Mouse (Mus musculus) hindbrain, embryonic 14.5 days (tissue): ENCODE results near the gene Mef2a. TPM values are rescaled to one million over a fixed set of nuclear protein-coding genes. Genes with fewer than 3 reads are reported as not detected.

Source experiments
- ATAC-seq: fragments of 200-750 bp; cut with Nextera tagmentation; 2 replicates; pipeline ENCODE4 v1.8.0; 2017; ENCODE audit warnings: moderate number of reproducible peaks, mild to moderate bottlenecking, moderate TSS enrichment, moderate library complexity; ENCODE audit not compliant: low FRiP score
- DNase-seq: peaks from one replicate; pipeline ENCODE4 v3.0.0-alpha.2; 2015; ENCODE audit warnings: low spot score
- H3K27ac ChIP-seq: fragments of 300-500 bp; sonication (generic); 2 replicates; pipeline ENCODE4 v1.5.1; 2014; ENCODE audit warnings: mild to moderate bottlenecking, moderate library complexity
- H3K27me3 ChIP-seq: fragments of 300-500 bp; sonication (generic); 2 replicates; pipeline ENCODE4 v1.6.1; 2014; ENCODE audit warnings: mild to moderate bottlenecking, low read length, mixed read lengths; ENCODE audit not compliant: control insufficient read depth, insufficient read depth
- H3K36me3 ChIP-seq: fragments of 300-500 bp; sonication (generic); replicated peaks from 2 replicates; pipeline ENCODE4 v1.6.1; 2014; ENCODE audit not compliant: control insufficient read depth, insufficient read depth
- H3K4me1 ChIP-seq: fragments of 300-500 bp; sonication (generic); replicated peaks from 2 replicates; pipeline ENCODE4 v1.6.1; 2014; ENCODE audit warnings: antibody characterized with exemption, low read length, mixed read lengths; ENCODE audit not compliant: control insufficient read depth, insufficient read depth
- H3K4me2 ChIP-seq: fragments of 300-500 bp; sonication (generic); replicated peaks from 2 replicates; pipeline ENCODE4 v1.6.1; 2014; ENCODE audit warnings: mild to moderate bottlenecking, moderate library complexity
- H3K4me3 ChIP-seq: fragments of 300-500 bp; sonication (generic); replicated peaks from 2 replicates; pipeline ENCODE4 v1.5.1; 2014; ENCODE audit warnings: mild to moderate bottlenecking, low read length
- H3K9ac ChIP-seq: fragments of 300-500 bp; sonication (generic); 2 replicates; pipeline ENCODE4 v1.6.1; 2014
- H3K9me3 ChIP-seq: fragments of 300-500 bp; sonication (generic); 2 replicates; pipeline ENCODE4 v1.6.1; 2016; ENCODE audit warnings: low read length; ENCODE audit not compliant: control insufficient read depth
- WGBS: fragments of 180-500 bp; shearing (Covaris S2); extraction: QIAGEN DNeasy Blood & Tissue Kit; methylation state at CpG from one replicate; pipeline ENCODE4 v1.1.7; 2014; 5-methylcytosine and 5-hydroxymethylcytosine counted together
- polyA plus RNA-seq: library from polyadenylated mRNA; unstranded; fragments of >200 nt; fragmentation: Nextera tagmentation; extraction: Ambion mirVana; gene quantifications from 2 replicates; pipeline ENCODE4 v1.2.1, GENCODE M21; 2014

Mef2a gene
- polyA plus RNA-seq, 1 experiment from 2014 or later, result 44.9 TPM

DNA sequence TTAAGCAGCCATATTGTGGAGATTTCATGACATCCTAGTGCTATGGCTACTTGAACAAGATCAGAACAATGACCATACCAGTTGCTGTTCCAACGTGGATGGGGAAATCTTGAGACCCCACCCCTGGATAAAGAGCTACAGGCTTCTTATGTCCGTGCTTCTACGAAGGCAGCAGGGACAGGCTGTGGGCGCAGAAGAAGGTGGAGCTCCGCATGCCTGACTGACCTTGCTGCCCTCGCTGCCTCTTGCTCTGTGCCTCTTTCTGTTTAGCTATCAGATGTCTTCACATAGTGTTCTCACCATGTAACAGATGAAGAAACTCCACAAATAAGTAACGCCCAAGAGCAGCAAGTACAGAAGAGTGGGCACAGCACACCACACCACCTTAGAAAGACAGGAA lies 29.7 kb upstream of the Mef2a start:
- no peaks in the 10 kb centered on the region for H3K36me3 ChIP-seq
- 74% methylated on average over 7 of the region's 7 CpGs for WGBS

DNA sequence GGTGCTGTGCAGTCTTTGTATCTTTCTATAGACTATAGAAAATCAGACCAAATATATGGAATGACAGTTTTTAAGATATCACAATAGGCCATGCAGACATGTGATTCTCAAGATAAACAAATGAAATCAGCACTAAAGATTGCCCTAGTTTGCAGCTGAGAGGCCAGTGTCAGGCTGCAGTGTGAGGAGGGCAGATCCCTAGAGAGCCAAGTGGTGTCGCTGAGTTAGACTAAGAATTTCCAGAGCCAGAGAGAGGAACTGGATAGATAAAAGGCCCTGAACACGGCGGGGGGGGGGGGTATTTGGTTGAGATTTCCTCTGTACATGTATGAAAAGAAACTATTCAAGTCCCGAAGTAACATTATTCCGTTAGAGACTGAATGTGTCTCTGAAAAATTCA lies 28.7 kb upstream of the Mef2a start:
- ATAC-seq (no peak), DNase-seq (no peak)
- WGBS, result 59% methylated on average over 5 of the region's 5 CpGs

More for the DNA sequence above, 29.7 kb upstream of the Mef2a start:
- Histone ChIP-seq H3K4me3 (no peak overlapping the region), H3K27me3 (no peaks in the 10 kb centered on the region), H3K27ac (no peak overlapping the region), H3K4me2 (no peak overlapping the region), H3K9me3 (0 out of 2 replicates have a peak, but pooled peaks cover 3% of the 10 kb centered on the region), H3K9ac (no peak overlapping the region), H3K4me1 (no peaks in the 10 kb centered on the region)
- DNase-seq, result no peak
- no peak for ATAC-seq

DNA sequence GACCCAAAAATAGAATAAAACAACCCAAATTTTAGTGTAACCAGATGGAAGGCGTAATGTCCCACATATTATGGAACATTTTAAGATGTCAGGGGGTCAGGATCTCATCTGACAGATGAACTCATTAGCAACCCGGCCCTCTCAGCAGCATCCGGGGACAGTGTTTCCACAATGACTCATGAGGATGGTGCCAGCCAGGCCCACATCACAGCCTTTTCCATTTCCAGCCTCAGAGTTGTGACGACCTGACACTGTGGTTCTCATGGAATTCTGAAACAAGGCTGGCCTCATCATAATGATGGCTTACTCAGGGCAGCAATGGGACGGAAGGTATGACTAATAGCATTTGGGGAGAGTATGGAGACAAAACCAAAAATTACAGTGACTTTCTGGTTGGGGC lies 18.1 kb upstream of the Mef2a start:
- no peak for DNase-seq
- Histone ChIP-seq H3K4me1 (no peaks in the 10 kb centered on the region), H3K9ac (no peak overlapping the region), H3K4me3 (no peak overlapping the region), H3K9me3 (no peaks in the 10 kb centered on the region), H3K36me3 (no peaks in the 10 kb centered on the region), H3K4me2 (no peak overlapping the region), H3K27ac (no peak overlapping the region), H3K27me3 (no peaks in the 10 kb centered on the region)
- 71% methylated on average over 5 of the region's 5 CpGs for WGBS
- ATAC-seq, result no peak

More for the DNA sequence above, 28.7 kb upstream of the Mef2a start:
- no peaks in the 10 kb centered on the region for H3K27me3 ChIP-seq
- H3K4me1 ChIP-seq, result no peaks in the 10 kb centered on the region
- no peak overlapping the region for H3K4me2 ChIP-seq
- 0 out of 2 replicates have a peak, but pooled peaks cover 3% of the 10 kb centered on the region for H3K9me3 ChIP-seq
- no peaks in the 10 kb centered on the region for H3K36me3 ChIP-seq
- no peak overlapping the region for H3K27ac ChIP-seq
- no peak overlapping the region for H3K4me3 ChIP-seq
- H3K9ac ChIP-seq, result no peak overlapping the region

DNA sequence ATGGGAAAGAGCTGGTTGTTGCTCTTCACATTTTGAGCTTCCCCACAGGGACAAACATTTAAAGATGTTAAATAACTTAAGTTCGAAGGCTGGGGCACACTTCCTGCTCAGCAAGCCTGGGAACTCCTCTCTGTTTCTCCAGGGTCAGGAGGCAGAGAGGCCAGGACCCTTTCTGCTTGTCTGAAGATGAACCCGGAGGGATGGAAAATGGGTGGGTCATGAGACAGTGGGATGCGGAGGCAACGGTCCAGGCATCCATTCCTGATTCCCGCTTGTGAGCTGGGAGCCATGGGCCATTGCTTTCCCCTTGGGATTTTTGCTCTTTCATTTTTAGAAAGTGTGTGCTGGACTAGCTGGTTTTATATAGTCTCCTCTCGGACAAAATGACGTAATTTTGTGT lies 17.4 kb upstream of the Mef2a start:
- DNase-seq (no peak), ATAC-seq (no peak)
- H3K4me3 ChIP-seq, result no peak overlapping the region

DNA sequence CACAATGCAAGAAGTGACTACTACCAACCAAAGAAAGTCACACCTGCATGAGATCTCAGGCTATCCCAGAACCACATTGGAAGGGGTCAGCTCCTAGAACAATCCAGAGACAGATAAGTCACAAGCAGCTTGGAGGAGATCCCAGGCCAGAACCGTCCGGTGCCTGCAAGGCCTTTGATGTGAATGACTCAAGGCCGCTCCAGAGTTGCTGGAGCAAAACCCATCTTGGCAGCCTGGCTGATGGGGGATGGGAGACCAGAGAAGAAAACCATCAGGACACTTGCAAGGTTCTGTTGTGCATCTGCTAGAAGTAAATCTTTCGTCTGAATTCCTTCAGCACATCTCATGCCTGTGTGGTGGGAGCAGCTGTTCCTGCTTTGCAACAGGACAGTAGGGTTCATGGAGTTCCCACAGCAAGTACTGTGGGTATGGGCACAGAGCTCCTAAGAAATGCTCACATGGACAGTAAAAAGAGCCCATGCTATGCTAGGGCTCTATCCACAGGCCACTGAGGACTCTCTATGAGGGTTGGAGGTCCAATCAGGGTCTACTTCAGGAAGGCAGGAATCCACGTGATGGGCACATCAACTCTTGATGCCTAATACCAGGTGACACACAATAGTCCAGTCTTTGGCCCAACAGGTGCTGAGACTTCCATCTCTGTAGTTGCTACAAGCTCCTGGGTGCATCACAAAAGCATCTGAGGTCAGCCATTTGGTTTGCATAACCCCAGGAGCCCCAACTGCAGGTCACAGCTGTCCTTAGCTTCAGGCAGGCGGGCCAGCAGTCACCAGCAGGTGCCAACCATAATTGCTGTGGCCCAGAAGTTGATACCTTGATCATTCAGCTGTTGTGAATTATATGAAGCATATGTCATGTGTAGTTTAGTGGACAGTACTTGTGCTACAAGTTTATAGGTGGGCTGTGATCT lies 12.5 kb upstream of the Mef2a start:
- Histone ChIP-seq H3K27me3 (no peaks in the 10 kb centered on the region), H3K36me3 (no peaks in the 10 kb centered on the region), H3K9me3 (no peaks in the 10 kb centered on the region), H3K4me2 (no peak overlapping the region), H3K9ac (no peak overlapping the region), H3K4me1 (no peaks in the 10 kb centered on the region), H3K4me3 (no peak overlapping the region), H3K27ac (no peak overlapping the region)
- WGBS, result 82% methylated on average over 6 of the region's 6 CpGs
- ATAC-seq (no peak), DNase-seq (no peak)

More for the DNA sequence above, 17.4 kb upstream of the Mef2a start:
- Histone ChIP-seq H3K4me2 (no peak overlapping the region), H3K27me3 (no peaks in the 10 kb centered on the region), H3K27ac (no peak overlapping the region), H3K9ac (no peak overlapping the region), H3K4me1 (no peaks in the 10 kb centered on the region), H3K36me3 (no peaks in the 10 kb centered on the region), H3K9me3 (no peaks in the 10 kb centered on the region)
- 78% methylated on average over 7 of the region's 7 CpGs for WGBS

DNA sequence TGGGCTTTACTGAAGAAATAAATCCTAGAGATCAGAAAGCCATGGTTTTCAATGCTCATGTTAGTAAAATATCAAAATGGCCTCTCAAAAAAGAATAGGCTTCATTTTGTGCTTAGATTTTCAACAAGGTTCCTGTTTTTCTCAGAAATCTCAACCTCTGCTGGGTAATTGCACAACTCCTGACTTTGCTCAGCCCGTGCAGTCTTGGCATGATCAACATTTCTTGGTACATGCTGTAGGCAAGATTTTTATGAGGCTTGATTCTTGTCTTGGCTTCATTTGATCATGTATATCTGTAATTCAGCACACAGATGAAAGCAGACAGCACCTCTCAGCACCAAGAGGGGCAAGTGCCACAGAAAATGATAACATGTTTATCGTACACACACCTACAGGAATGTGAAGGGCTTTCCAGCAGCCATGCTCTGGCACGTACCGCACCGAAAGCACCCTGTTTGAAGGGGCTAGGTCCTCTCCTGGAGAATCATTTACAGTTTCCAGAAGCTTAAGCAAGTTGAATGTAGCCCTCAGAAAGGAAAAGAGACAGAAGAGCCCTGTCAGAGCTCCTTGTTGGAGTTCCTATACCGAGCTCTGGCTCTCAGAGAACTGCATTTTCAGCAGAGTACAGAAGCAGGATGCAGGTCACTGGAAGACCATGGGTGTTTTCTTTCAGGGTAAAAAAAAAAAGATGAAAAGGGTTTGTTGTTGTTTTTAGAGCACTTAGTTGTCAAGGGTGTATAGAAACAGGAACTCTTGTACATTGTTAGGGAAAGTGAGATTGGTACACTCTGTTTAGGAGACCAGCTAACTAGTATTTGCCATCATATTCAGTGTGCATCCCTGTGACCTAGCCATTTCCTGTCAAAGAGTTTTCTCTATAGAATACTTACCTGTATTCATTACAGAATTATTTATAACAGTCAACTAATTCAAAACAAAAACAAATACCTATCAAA lies 7.8 kb upstream of the Mef2a start:
- no peak overlapping the region for H3K4me3 ChIP-seq
- no peak overlapping the region for H3K27ac ChIP-seq
- H3K4me1 ChIP-seq, result no peaks in the 10 kb centered on the region
- no peak overlapping the region for H3K9ac ChIP-seq
- 91% methylated on average over 6 of the region's 6 CpGs for WGBS
- H3K4me2 ChIP-seq, result no peak overlapping the region
- DNase-seq (no peak), ATAC-seq (no peak)
- no peaks in the 10 kb centered on the region for H3K36me3 ChIP-seq
- no peaks in the 10 kb centered on the region for H3K27me3 ChIP-seq
- H3K9me3 ChIP-seq, result no peaks in the 10 kb centered on the region

DNA sequence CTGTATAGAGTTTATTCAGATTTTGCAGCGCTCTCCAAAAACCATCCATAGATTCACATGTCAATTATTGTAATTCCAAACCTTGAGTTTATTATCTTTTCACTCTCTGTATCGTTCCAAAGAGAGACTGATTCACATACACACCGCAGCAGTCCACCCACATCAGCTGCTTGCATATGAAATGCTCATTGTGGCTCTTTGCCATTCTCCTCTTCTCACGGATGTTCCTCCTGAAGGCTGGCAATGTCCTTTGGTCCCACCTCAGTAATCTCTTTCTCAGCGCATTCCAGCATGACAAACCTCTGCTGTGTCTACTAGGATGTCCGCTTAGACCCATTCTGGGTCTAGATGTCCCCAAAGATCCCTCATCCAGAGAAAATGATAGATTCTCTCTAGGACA lies 4.1 kb upstream of the Mef2a start:
- no peak overlapping the region for H3K9ac ChIP-seq
- no peaks in the 10 kb centered on the region for H3K27me3 ChIP-seq
- H3K9me3 ChIP-seq, result no peaks in the 10 kb centered on the region
- DNase-seq, result no peak
- WGBS, result 85% methylated on average over 6 of the region's 6 CpGs
- H3K4me2 ChIP-seq, result no peak overlapping the region
- H3K27ac ChIP-seq, result no peak overlapping the region
- peaks cover 8% of the 10 kb centered on the region; the same call in 1 of the 2 replicates for H3K4me1 ChIP-seq
- ATAC-seq, result no peak
- H3K36me3 ChIP-seq, result no peaks in the 10 kb centered on the region
- no peak overlapping the region for H3K4me3 ChIP-seq

DNA sequence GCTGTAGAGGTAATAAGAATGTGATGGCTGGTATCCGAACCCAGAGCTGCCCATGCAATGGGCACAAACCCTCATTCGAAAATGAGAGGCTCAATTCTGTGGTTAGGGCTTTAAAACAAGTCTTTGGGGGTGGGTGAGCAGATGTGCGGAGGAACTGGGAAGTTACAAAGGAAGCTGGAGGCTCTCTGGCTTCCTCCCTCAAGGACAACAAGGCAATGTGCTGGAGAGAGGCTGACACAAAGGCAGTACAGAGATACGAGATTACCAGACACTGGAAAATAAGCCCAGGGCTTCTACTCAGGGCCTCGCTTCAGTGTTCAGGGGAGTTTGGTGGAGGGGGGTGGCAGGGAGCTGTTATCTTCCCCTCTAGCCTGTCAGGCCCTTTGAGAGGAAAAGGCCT lies 1.3 kb upstream of the Mef2a start:
- WGBS, result 52% methylated on average over 5 of the region's 5 CpGs
- Histone ChIP-seq H3K9me3 (no peaks in the 10 kb centered on the region), H3K27ac (peak overlapping the region; percentile 100), H3K4me1 (peaks cover 17% of the 10 kb centered on the region), H3K4me2 (peak overlapping the region; percentile 100), H3K27me3 (no peaks in the 10 kb centered on the region), H3K36me3 (no peaks in the 10 kb centered on the region), H3K9ac (peak overlapping the region; percentile 100; the same call in 1 of the 2 replicates), H3K4me3 (peak overlapping the region; percentile 90; the same call in 1 of the 2 replicates)
- ATAC-seq (no peak), DNase-seq (no peak)

DNA sequence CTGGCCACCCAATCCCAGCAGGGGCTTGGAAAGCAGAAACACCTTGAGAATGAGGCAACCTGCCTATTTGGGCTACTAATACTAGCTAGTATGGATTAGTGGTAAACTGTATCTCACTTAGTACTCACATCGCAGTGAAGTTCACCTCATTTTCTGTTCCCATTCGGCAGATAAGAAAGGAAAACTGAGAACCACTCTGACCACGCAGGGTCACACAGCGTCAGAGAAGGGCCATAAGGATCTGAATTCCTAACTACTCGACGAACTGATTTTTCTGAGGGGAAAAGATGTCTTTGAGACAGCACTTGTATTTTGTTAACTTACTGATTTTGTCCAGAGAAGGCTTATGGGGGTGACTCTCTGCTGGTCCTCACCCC lies 914 bp upstream of the Mef2a start:
- DNase-seq, result peak; percentile 28
- Histone ChIP-seq H3K36me3 (no peaks in the 10 kb centered on the region), H3K9ac (peak overlapping the region; percentile 100), H3K27ac (peak overlapping the region; percentile 100), H3K27me3 (no peaks in the 10 kb centered on the region), H3K9me3 (no peaks in the 10 kb centered on the region), H3K4me3 (peak overlapping the region; percentile 90), H3K4me2 (peak overlapping the region; percentile 100), H3K4me1 (peaks cover 17% of the 10 kb centered on the region)
- ATAC-seq, result no peak
- 32% methylated on average over 6 of the region's 6 CpGs for WGBS
